Mouse (Mus musculus) lung, postnatal 25 days (tissue): ENCODE results near the gene Ppp6r1.

Experiments
- DNase-seq: peaks from one replicate; pipeline ENCODE4 v3.0.0; 2022; ENCODE audit warnings: low spot score

Gene Ppp6r1

GRCm38 (mm10) chr7:4658912-4659551 is at the start of gene Ppp6r1:
Gene Ppp6r1 (minus strand): TSS chr7:4659019.
- peak; percentile 97 for DNase-seq

- peak; percentile 27 for DNase-seq
These were observed 46.3 kb upstream of the Ppp6r1 start for GRCm38 (mm10) chr7:4705098-4705497.

- DNase-seq: no peak
These were observed 44.4 kb upstream of the Ppp6r1 start for GRCm38 (mm10) chr7:4703195-4703594.

- DNase-seq: no peak
These were observed 43.5 kb upstream of the Ppp6r1 start for GRCm38 (mm10) chr7:4702334-4702733.

- DNase-seq: no peak
These were observed 34.2 kb upstream of the Ppp6r1 start for GRCm38 (mm10) chr7:4693004-4693403.

- DNase-seq: no peak
These were observed 32.3 kb upstream of the Ppp6r1 start for GRCm38 (mm10) chr7:4690951-4691653.

GRCm38 (mm10) chr7:4690387-4690786 is 31.6 kb upstream of the Ppp6r1 start, which contains the start of gene Brsk1:
Gene Brsk1 (plus strand): TSS chr7:4690604.
- peak; percentile 20 for DNase-seq

GRCm38 (mm10) chr7:4684632-4685417 is 26.0 kb upstream of the Ppp6r1 start, which contains the start of gene Hspbp1:
Gene Hspbp1 (minus strand): TSS chr7:4685068.
- peak; percentile 98 for DNase-seq

GRCm38 (mm10) chr7:4684203-4684602 is 25.4 kb upstream of the Ppp6r1 start:
- DNase-seq: no peak

GRCm38 (mm10) chr7:4683307-4683706 is 24.5 kb upstream of the Ppp6r1 start:
- no peak for DNase-seq

GRCm38 (mm10) chr7:4675200-4675599 is 16.4 kb upstream of the Ppp6r1 start:
- no peak for DNase-seq

- DNase-seq: no peak
These were observed 15.4 kb upstream of the Ppp6r1 start for GRCm38 (mm10) chr7:4674114-4674731.

- peak; percentile 64 for DNase-seq
These were observed 13.1 kb upstream of the Ppp6r1 start for GRCm38 (mm10) chr7:4671956-4672355.

- no peak for DNase-seq
These were observed 11.9 kb upstream of the Ppp6r1 start for GRCm38 (mm10) chr7:4670655-4671255.

GRCm38 (mm10) chr7:4669156-4669555 is 10.3 kb upstream of the Ppp6r1 start:
- no peak for DNase-seq

GRCm38 (mm10) chr7:4668506-4668905 is 9.7 kb upstream of the Ppp6r1 start:
- DNase-seq: no peak

GRCm38 (mm10) chr7:4666871-4667270 is 8.1 kb upstream of the Ppp6r1 start:
- no peak for DNase-seq

- DNase-seq: no peak
These were observed 4.9 kb upstream of the Ppp6r1 start for GRCm38 (mm10) chr7:4663742-4664141.

GRCm38 (mm10) chr7:4663179-4663578 is 4.4 kb upstream of the Ppp6r1 start:
- DNase-seq: no peak

- DNase-seq: no peak
These were observed 1.2 kb upstream of the Ppp6r1 start for GRCm38 (mm10) chr7:4659911-4660443.

- DNase-seq: no peak
These were observed 501 bp downstream of the Ppp6r1 start for GRCm38 (mm10) chr7:4658128-4658907.
